Mouse (Mus musculus) heart, adult 2 months (tissue): ENCODE results near the gene Lif. TPM values are rescaled to one million over a fixed set of nuclear protein-coding genes. Genes with fewer than 3 reads are reported as not detected.
A peak's percentile ranks its signal among the peaks of the same experiment; 100 is the strongest.

Experiments used
- DNase-seq, 2 experiments: peaks; one replicate each; pipeline ENCODE4 v3.0.0; 2021
- H3K27ac ChIP-seq: fragments of 200-600 bp; 2 replicates; pipeline ENCODE4 v1.8.1; 2022
- H3K27me3 ChIP-seq: fragments of 200-500 bp; 2 replicates; pipeline ENCODE4 v1.6.1; 2012; ENCODE audit warnings: mild to moderate bottlenecking, low read length, inconsistent platforms, mixed read lengths; ENCODE audit not compliant: control insufficient read depth, insufficient read depth
- H3K36me3 ChIP-seq: fragments of 200-500 bp; 2 replicates; pipeline ENCODE4 v1.6.1; 2012; ENCODE audit warnings: low read length, inconsistent platforms; ENCODE audit not compliant: control insufficient read depth, insufficient read depth
- H3K4me1 ChIP-seq: fragments of 200-500 bp; 2 replicates; pipeline ENCODE4 v1.6.1; 2011; ENCODE audit warnings: low read length; ENCODE audit not compliant: control insufficient read depth, insufficient read depth
- H3K4me3 ChIP-seq: fragments of 200-600 bp; 2 replicates; pipeline ENCODE4 v1.8.1; 2022
- H3K79me2 ChIP-seq: fragments of 200-500 bp; replicated peaks from 2 replicates; pipeline ENCODE4 v1.6.1; 2012; ENCODE audit warnings: mild to moderate bottlenecking, inconsistent platforms, low read length, moderate library complexity, mixed read lengths; ENCODE audit not compliant: control insufficient read depth, insufficient read depth
- H3K9ac ChIP-seq: fragments of 200-500 bp; 2 replicates; pipeline ENCODE4 v1.6.1; 2012; ENCODE audit warnings: low read depth, mild to moderate bottlenecking, control low read depth, inconsistent platforms, low read length, mixed read lengths
- CTCF ChIP-seq: fragments of 200-600 bp; IDR thresholded peaks from 2 replicates; pipeline ENCODE4 v1.8.1; 2022; ENCODE audit warnings: antibody characterized with exemption, mild to moderate bottlenecking, moderate library complexity
- EP300 ChIP-seq: fragments of 200-500 bp; IDR thresholded peaks from 2 replicates; pipeline ENCODE4 v1.6.1; 2011; ENCODE audit warnings: low read depth, low read length, control low read depth; ENCODE audit not compliant: insufficient read depth
- POLR2A ChIP-seq: fragments of 200-500 bp; IDR thresholded peaks from 2 replicates; pipeline ENCODE4 v1.6.1; 2011; ENCODE audit warnings: mild to moderate bottlenecking, low read depth, low read length, control low read depth; ENCODE audit not compliant: insufficient read depth
- WGBS: fragments of 180-500 bp; shearing (Covaris S2); methylation state at CpG from one replicate; pipeline ENCODE4 v1.1.7; 2018; 5-methylcytosine and 5-hydroxymethylcytosine counted together
- intact Hi-C: fragments of 180-260 bp; cut with DNase I; formaldehyde crosslinking; loops from one replicate; pipeline ENCODE4 v1.15.1; 2025
- polyA plus RNA-seq: library from polyadenylated mRNA; depleted of rRNA; stranded (reverse); fragments of >200 nt; gene quantifications from 2 replicates; pipeline ENCODE4 v1.2.3, GENCODE M21; 2012
- total RNA-seq, 2 experiments: library from RNA; stranded (reverse); gene quantifications; 2 replicates each; pipeline ENCODE4 v1.2.3; 2021

Gene Lif
- total and polyA plus RNA-seq, 3 experiments, result 0.21 to 1.5 (median 0.36) TPM

DNA sequence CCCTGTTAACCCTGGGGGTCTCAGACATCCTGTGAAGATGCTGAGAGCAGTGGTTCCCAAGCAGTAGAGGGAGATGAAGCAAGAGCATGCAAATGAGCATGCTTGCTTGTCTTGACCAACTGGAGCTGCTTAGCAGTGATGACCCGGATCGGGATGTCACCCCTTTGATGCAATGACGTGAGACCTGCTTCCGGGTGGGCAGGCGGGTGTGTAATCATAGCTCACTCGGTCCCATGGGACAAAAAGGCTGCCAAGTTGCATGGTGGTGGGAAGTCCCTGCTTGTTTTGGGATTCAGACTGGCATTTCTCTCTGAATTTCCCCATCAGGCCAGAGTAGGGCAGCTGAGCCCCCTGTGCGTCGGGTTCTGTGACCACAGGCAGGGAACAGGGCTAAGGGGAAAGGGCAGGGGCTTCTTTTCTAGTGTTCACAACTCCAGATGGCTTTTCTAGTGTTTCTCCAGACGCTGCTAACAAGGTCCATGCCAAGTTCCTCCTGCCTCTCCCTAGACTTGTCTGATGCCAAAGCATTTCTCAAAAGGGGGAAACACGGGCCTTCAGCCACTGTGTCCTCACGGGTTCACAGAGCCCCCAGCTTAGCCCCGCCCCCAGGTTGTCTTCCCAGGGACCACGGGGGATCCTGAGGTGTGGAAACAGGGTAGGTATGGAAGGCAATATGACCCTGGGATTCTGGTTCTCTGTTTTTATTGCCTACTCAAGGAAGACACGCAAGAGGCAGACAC, 42.5 kb downstream of the Lif start:
- Histone ChIP-seq H3K27me3 (no peaks in the 10 kb centered on the region), H3K4me3 (no peak overlapping the region), H3K79me2 (no peaks in the 10 kb centered on the region), H3K27ac (no peak overlapping the region; the same call in 1 of the 2 replicates), H3K4me1 (peaks cover 26% of the 10 kb centered on the region), H3K9ac (no peak overlapping the region), H3K36me3 (no peaks in the 10 kb centered on the region)
- 45% methylated on average over 14 of the region's 14 CpGs for WGBS
- intact Hi-C loops, result loop anchor here (5.0 kb wide), 1 partner anchor 33 kb away; no protein-coding TSS in a partner anchor
- TF ChIP-seq POLR2A (no peak), EP300 (no peak), CTCF (no peak)
- DNase-seq, result peak; percentile 71

DNA sequence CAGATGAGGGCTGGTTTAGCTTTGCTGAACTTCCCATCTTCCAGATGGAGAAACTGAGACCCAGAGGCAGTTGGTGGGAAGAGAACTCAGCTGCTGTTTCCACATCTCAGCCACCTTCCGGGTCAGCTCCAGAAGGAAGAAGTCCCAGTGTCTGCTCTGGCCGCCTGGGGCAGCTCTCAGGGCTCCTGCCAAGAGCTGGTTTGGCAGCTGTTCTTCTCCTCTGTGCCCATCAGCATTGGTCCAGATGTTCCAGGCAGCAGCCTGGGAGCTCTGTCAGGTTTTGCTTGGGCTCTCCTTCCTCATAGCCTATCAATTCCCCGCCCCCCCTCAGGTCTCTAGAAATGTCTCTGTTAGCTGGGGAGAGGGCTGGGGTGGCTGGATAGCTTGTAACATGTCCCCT, 43.3 kb downstream of the Lif start:
- Histone ChIP-seq H3K27me3 (no peaks in the 10 kb centered on the region), H3K27ac (no peak overlapping the region), H3K36me3 (no peaks in the 10 kb centered on the region), H3K79me2 (no peaks in the 10 kb centered on the region), H3K4me1 (peaks cover 23% of the 10 kb centered on the region), H3K4me3 (no peak overlapping the region), H3K9ac (no peak overlapping the region)
- 52% methylated on average over 3 of the region's 3 CpGs for WGBS
- TF ChIP-seq CTCF (peak; percentile 22; the same call in 1 of the 2 replicates), POLR2A (no peak)
- intact Hi-C loops, result loop anchor here (5.0 kb wide), 1 partner anchor 33 kb away; no protein-coding TSS in a partner anchor
- DNase-seq, result peak; percentile 46 to 66

DNA sequence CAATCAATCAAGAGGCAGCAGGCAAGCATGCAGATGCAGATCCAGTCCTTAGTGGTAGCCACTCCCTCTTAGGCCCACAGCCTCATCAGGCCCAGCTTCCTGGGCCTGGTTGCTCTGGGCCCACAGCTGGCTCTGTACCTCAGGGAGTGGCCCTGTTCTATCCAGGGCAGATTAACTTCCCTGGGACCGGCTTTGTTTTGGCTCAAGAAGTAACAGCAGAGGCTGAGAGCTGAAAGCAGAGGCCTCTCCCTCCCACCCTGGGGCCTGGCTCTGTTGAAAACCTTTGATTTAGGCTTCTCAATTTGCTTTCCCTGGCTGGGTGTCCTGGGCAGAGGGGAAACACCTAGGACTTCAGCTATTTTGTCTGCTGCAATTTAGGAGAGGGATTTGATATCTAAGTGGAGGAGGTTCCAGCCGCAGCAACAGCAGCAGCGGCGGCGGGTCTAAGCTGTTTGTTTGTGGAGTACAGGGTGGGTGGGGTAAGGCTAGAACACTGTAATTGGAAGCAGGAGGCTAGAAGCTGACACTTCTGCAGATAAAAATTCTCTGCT, 45.1 kb downstream of the Lif start:
- intact Hi-C loops, result loop anchor here (5.0 kb wide), 1 partner anchor 35 kb away; no protein-coding TSS in a partner anchor
- Histone ChIP-seq H3K79me2 (no peaks in the 10 kb centered on the region), H3K36me3 (no peaks in the 10 kb centered on the region), H3K4me1 (peaks cover 19% of the 10 kb centered on the region), H3K27me3 (no peaks in the 10 kb centered on the region), H3K27ac (peak overlapping the region; percentile 30), H3K9ac (no peak overlapping the region), H3K4me3 (no peak overlapping the region)
- TF ChIP-seq POLR2A (no peak), CTCF (no peak), EP300 (no peak)
- peak; percentile 50 to 69 for DNase-seq
- 36% methylated on average over 5 of the region's 5 CpGs for WGBS

DNA sequence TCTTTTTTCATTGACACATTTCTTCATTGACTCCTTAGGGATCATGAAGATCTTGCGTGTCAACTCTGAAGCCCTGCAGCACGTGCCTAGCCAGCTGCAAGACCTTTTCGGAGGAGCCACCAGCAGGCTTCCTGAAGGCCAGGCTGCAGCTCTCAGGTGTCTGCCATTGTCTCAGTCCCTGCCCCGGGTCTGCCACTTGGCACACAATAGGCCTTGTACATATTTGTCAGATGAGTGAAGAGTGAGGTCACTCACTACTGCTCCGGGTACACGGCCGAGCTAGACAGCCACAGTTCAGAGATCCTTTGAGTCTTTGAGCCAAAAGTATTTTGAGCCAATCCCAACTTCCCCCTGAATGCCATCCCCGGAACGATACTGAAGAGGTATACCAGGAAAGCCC, 45.7 kb downstream of the Lif start:
- Histone ChIP-seq H3K4me3 (no peak overlapping the region), H3K79me2 (no peaks in the 10 kb centered on the region), H3K27me3 (no peaks in the 10 kb centered on the region), H3K4me1 (peaks cover 19% of the 10 kb centered on the region), H3K36me3 (no peaks in the 10 kb centered on the region), H3K9ac (no peak overlapping the region), H3K27ac (peak overlapping the region; percentile 30)
- no peak for TF ChIP-seq POLR2A
- no peak for TF ChIP-seq EP300
- no peak for TF ChIP-seq CTCF
- intact Hi-C loops, result loop anchor here (5.0 kb wide), 1 partner anchor 36 kb away; no protein-coding TSS in a partner anchor
- 24% methylated on average over 9 of the region's 9 CpGs for WGBS
- peak; percentile 53 to 55 for DNase-seq

DNA sequence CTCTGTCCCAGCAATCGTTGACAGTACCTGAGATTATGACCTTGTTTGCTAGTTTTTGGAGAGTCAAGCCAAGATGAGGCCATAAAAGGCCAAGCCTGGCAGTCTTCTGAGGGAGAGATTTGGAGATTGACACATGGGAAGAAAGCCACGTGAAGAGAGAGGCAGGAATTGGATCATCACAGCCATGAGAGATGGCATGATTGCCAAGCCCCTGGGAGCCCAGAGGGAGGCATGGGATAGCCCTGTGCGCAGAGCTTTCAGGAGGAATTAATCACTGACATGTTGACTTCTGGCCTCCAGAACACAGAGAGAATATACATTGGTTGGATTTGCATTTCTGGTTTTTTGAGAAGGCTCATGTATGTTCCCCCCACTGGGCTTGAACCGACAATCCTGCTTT, 46.8 kb downstream of the Lif start:
- peaks cover 18% of the 10 kb centered on the region for H3K4me1 ChIP-seq
- H3K27ac ChIP-seq, result no peak overlapping the region
- no peaks in the 10 kb centered on the region for H3K36me3 ChIP-seq
- TF ChIP-seq EP300 (no peak), CTCF (no peak), POLR2A (no peak)
- H3K27me3 ChIP-seq, result no peaks in the 10 kb centered on the region
- intact Hi-C loops, result loop anchor here (5.0 kb wide), 1 partner anchor 37 kb away; no protein-coding TSS in a partner anchor
- WGBS, result 82% methylated on average over 4 of the region's 4 CpGs
- no peak overlapping the region for H3K9ac ChIP-seq
- no peak for DNase-seq
- H3K79me2 ChIP-seq, result no peaks in the 10 kb centered on the region
- H3K4me3 ChIP-seq, result no peak overlapping the region

DNA sequence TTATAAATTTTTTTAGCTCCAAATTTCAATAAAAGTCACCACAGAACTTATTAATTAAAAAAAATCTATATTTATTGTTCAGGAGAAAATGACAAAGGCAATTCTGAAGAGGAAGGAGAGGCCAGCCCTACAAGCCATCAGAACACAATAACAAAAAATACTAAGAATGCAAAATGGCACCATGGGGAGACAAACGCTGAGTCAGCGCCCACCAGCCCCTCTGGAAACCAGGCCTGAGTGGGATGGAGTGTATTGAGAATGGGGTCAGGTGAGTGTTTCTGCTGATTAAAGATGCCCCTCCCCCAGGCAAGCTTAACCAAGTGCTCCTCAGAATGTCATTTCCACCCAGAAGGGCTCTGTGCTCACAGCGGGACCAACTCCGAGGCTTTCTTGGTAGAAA, 47.7 kb downstream of the Lif start:
- H3K27ac ChIP-seq, result no peak overlapping the region
- no peaks in the 10 kb centered on the region for H3K27me3 ChIP-seq
- no peaks in the 10 kb centered on the region for H3K79me2 ChIP-seq
- no peaks in the 10 kb centered on the region for H3K36me3 ChIP-seq
- intact Hi-C loops, result no loop called here
- no peak overlapping the region for H3K4me3 ChIP-seq
- peaks cover 12% of the 10 kb centered on the region for H3K4me1 ChIP-seq
- TF ChIP-seq POLR2A (no peak), EP300 (no peak), CTCF (no peak)
- no peak overlapping the region for H3K9ac ChIP-seq
- WGBS, result 91% methylated on average over 4 of the region's 4 CpGs
- DNase-seq, result no peak
